Mouse (Mus musculus) spleen, adult 2 months (tissue): ENCODE data around the gene Zcchc8.

ENCODE experiments used
- CTCF ChIP-seq: fragments of 200-500 bp; IDR thresholded peaks from 2 replicates; pipeline ENCODE4 v1.5.1; 2011; ENCODE audit warnings: mild to moderate bottlenecking, inconsistent platforms; ENCODE audit not compliant: insufficient read depth, insufficient read length, insufficient replicate concordance; ENCODE audit errors: extremely low read depth
- POLR2A ChIP-seq: fragments of 200-500 bp; IDR thresholded peaks from 2 replicates; pipeline ENCODE4 v1.6.1; 2011; ENCODE audit warnings: low read depth, low read length, inconsistent platforms

- TF ChIP-seq CTCF (no peak), POLR2A (no peak)
Measured at GRCm38 (mm10) chr5:123670800-123671472, 50.0 kb downstream of the Zcchc8 start.
